Mouse (Mus musculus) right cerebral cortex, adult 18-20 months (tissue): ENCODE measurements around the gene Dr1.
A peak's percentile ranks its signal among the peaks of the same experiment; 100 is the strongest.
"Not testable (repeated sequence)": the region's sequence is repeated elsewhere in the genome, so short reads cannot be mapped to it uniquely, and the experiment has no call there.

Experiments used
- DNase-seq: peaks from one replicate; pipeline ENCODE4 v3.0.0; 2022; ENCODE audit warnings: mixed read lengths

Gene Dr1

DNA sequence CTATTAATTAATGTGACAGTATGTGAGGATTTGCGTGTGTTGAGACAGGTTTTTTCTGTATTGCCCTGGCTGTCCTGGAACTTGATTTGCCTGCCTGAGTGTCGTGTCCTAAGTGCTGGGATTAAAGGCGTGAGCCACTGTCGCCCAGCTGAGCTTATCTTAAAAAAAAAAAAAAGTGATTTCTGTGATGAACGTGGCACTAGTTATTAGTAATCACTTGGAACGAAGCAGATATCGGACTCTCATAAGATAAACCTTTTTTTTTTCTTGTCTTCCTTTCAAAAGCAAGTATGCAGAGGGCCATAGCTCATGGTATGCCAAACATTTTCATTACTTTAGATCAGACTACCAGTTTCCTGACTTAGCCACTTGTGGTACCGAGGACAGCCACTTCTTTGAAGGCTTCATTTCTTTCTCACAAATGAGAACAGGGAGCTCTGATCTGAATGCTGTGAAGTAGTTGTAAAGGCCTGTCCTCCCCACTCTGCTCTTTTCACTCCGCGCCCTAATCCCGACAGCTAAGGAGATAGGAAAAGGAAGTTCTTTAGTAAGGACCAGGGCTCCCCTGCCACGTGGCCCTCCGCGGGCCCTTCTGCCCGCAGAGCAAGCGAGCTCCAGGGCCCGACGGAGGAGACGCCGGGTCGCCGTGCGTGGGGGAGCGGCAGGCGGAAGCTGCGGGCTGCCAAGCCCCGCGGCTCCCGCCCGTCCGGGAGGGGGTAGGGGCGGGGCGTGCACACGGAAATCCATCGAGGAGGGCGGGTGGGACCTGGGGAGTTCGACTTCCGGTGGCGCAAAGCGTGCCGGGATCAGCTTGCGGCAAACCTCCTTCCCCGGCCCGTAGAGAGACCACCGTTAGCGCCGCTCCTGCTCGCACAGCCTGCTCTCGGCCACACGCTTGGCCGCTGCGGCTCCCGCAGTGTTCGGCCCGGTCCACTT lies at the start of gene Dr1:
Dr1 (plus strand) TSS at position 771 of the 936 bp plus-strand sequence.
- peak; percentile 91 for DNase-seq

DNA sequence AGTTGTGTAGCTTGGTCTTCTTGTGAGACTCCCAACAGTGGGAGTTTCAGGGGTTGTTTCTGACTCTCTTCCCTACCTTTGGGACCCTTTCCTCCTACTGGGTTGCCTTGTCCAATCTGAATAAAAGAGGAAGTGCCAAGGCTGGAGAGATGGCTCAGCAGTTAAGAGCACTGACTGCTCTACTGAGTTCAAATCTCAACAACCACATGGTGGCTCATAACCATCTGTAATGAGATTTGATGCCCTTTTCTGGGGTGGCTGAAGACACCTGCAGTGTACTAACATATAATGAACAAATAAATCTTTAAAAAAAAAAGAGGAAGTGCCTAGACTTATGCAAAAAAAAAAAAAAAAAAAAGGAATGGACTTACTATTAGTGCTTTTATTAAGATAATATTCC lies 44.6 kb upstream of the Dr1 start:
- DNase-seq = no peak

DNA sequence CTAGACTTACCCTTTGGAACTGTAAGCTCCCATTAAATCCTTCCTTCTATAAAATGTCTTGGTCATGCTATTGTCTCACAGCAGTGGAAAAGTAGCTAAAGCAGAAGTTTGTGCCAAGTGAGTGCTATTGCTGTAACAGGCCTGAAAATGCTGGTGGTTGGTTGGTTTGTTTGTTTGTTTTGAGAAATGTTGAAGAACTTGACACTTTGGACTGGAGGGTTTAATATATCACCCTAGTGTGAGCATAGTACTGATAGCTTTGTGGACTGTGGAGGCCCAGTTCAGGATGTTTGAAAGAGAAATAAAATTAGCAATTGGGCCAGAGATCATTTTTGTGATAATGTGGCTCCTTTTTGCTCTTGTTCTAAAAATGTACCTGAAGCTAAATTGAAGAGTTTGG lies 42.5 kb upstream of the Dr1 start:
- DNase-seq = no peak

DNA sequence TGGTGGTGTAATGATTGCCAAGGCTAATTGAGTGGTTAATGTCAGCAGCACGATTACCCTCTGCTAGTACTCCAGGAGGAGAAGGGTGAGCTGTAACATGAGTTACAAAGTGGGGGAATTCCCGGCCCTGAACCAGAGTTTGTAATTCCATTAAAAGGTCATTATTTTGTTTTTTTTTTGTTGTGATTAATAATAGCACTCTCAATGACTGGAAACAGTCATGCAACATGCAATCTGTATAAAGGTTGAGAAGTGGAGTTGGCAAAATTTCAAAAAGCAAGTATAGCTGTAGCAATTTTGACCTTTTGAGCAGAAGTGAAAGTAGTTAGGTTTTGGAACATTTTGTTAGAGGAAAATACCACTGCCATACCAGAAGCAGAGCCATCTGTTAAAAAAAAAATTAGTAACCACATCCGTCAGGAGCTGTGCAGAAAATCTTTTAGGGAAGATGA lies 22.4 kb upstream of the Dr1 start:
- DNase-seq = no peak

DNA sequence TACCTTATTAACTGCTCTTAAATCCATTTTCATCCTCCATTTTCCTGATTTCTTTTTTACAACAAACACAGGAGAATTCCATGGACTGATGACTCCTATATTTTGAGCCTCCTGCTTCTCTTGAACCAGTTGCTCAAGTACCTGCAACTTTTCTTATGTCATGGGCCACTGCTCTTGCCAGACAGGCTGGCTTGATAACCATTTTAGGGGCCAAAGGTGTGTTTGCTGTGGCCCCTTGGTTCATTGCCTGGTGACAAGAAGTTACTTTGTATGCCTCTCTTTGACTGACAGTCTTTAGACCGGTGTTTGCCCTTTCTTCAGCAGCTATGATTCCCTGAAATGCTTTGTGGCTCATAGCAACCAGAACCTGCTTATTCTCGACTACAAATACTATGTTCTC lies 18.7 kb upstream of the Dr1 start:
- DNase-seq = no peak

GRCm38 (mm10) chr5:108255259-108255658 lies 13.4 kb upstream of the Dr1 start:
- DNase-seq = no peak

GRCm38 (mm10) chr5:108262722-108263121 lies 6.0 kb upstream of the Dr1 start:
- peak; percentile 25 for DNase-seq

DNA sequence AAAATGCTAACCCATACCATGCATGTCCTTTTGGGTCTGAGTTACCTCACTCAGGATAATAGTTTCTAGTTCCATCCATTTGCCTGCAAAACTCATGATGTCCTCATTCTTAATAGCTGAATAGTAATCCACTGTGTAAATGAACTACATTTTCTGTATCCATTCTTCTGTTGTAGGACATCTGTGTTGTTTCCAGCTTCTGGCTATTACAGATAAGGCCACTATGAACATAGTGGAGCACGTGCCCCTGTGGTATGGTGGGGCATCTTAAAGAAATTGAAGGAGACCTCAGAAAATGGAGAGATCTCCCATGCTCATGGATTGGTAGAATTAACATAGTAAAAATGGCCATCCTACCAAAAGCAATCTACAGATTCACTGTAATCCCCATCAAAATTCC lies 4.9 kb upstream of the Dr1 start:
- DNase-seq = not testable (repeated sequence)

DNA sequence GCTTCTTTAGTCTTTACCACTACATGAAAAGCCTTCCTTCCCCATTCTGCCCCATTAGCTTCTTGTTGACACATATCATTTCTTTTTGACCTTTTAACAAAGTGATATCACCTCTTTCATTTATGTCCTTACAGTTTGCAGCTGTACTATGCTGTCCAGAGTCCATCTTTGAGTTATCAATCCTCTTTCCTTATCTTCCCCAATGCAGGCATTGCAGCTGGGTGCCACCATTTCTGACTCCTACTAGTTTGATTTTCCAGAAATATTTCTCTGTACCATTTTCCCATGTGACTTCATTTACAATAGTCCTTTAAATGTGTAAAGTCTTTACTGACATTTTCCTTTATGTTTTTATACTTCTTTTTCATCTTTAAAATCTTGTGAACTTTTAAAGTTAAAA lies 1.7 kb upstream of the Dr1 start:
- DNase-seq = no peak

- DNase-seq = no peak
These were observed 540 bp downstream of the Dr1 start for GRCm38 (mm10) chr5:108269063-108269810.

DNA sequence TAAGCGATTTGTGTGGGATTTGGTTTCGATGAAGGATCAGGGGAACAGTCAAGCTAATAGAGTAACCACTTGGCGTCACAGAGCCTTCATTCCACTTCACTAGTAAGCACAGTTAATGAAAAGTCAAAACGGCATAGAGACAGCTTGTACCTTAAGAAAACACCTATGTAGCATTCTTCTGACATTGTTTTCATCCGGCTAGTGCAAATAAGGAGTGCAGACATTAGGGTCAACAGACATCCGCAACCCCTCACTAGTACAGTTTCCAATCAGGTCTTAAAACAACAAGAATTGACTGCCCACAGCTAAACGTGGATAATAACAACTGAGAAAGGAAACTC lies 1.1 kb downstream of the Dr1 start:
- no peak for DNase-seq

GRCm38 (mm10) chr5:108270415-108270814 lies 1.7 kb downstream of the Dr1 start:
- no peak for DNase-seq

DNA sequence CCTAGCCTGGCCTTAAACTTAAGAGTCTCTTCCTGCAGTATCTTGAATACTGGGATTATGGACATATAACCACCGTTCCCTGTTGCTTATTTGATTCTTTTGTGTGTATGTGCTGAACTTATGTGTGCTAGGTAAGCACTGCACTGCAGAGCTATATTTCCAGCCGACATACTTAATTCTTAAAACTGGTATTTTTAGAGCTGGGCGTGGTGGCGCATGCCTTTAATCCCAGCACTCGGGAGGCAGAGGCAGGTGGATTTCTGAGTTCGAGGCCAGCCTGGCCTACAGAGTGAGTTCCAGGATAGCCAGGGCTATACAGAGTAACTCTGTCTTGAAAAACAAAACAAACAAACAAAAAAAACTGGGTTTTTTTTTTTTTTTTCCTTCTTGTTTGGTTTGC lies 2.6 kb downstream of the Dr1 start:
- not testable (repeated sequence) for DNase-seq

GRCm38 (mm10) chr5:108286957-108287356 lies 18.3 kb downstream of the Dr1 start:
- DNase-seq = no peak

DNA sequence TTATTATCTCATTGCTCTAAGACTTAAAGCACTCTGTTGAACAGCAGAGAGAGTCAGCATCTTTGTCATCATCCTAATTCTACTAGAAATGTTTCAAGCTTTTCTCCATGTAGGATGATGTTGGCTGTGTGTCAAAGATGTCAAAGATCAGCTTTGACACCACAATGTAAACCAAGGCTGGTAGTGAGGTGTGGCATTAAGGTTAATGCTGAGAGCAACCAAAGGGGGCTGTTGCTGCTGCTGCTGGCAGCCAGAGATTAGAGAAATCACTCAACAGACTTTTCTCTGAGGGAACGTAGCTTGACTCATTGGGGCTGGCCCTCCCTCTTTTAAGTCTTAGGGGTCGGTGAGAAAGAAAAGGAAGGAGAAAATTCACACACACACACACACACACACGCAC lies 32.9 kb downstream of the Dr1 start:
- DNase-seq = no peak

DNA sequence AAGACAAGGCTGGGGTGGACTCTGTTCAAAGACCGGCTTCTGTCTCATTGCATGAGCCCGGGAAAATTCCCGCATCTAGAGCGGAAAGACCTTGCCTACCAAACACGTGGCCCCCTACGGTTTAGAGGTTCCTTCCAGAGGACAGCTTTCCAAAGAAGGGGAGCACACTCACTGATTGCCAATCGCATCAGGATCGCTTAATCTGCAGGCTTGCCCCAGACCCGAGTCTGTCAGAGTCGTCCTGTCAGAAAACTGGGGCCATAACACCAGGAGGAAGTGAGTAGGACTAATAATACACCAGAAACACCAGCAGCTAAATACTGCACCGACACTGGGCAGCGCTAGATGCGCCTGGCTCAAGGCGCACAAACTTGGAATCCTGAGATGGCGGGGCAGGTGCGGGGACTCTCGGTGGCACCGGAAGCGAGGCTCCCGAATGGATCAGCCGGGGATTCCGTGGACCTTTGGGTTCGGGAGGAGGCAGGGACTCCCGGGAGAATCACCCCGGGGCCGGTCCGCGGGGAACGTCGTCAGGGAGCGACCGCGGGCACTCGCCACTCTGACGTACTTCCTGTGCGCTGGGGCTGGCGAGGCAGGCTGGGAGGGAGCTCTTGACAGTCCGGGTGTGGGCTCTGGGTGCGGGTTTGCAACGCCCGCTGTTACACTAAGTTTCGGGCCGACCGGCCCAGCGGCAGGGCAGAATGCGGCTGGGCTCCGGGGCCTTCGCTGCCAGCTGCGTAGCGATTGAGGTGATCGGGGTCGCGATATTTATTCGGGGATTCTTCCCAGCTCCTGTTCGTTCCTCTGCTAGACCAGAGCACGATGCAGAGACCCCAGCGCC lies 43.7 kb downstream of the Dr1 start, which contains the start of gene Pigg:
Pigg (plus strand) TSS at position 386 of the 841 bp plus-strand sequence.
- peak; percentile 96 for DNase-seq

GRCm38 (mm10) chr5:108313065-108313860 lies 44.6 kb downstream of the Dr1 start:
- no peak for DNase-seq
